Mouse (Mus musculus) heart, embryonic 16.5 days (tissue): ENCODE data around the gene Pitpnb. TPM values are rescaled to one million over a fixed set of nuclear protein-coding genes. Genes with fewer than 3 reads are reported as not detected.
A peak's percentile ranks its signal among the peaks of the same experiment; 100 is the strongest.

Experiments
- ATAC-seq: fragments of 200-750 bp; cut with Nextera tagmentation; replicated peaks from 2 replicates; pipeline ENCODE4 v1.8.0; 2017; ENCODE audit warnings: moderate number of reproducible peaks; ENCODE audit not compliant: insufficient read depth, low FRiP score; ENCODE audit errors: extremely low read depth
- H3K27ac ChIP-seq: fragments of 300-500 bp; sonication (generic); 2 replicates; pipeline ENCODE4 v1.5.1; 2014; ENCODE audit warnings: mild to moderate bottlenecking, low read length, control low read depth, moderate library complexity
- H3K27me3 ChIP-seq: fragments of 300-500 bp; sonication (generic); 2 replicates; pipeline ENCODE4 v1.6.1; 2014; ENCODE audit warnings: low read length, mixed read lengths; ENCODE audit not compliant: control insufficient read depth, insufficient read depth
- H3K36me3 ChIP-seq: fragments of 300-500 bp; sonication (generic); 2 replicates; pipeline ENCODE4 v1.6.1; 2014; ENCODE audit not compliant: control insufficient read depth, insufficient read depth
- H3K4me1 ChIP-seq: fragments of 300-500 bp; sonication (generic); 2 replicates; pipeline ENCODE4 v1.6.1; 2014; ENCODE audit warnings: low read length, mixed read lengths; ENCODE audit not compliant: control insufficient read depth, insufficient read depth
- H3K4me2 ChIP-seq: fragments of 300-500 bp; sonication (generic); 2 replicates; pipeline ENCODE4 v1.6.1; 2014; ENCODE audit warnings: low read depth, mild to moderate bottlenecking, control low read depth, low read length
- H3K4me3 ChIP-seq: fragments of 300-500 bp; sonication (generic); 2 replicates; pipeline ENCODE4 v1.5.1; 2014; ENCODE audit warnings: mild to moderate bottlenecking, control low read depth, low read length
- H3K9ac ChIP-seq: fragments of 300-500 bp; sonication (generic); 2 replicates; pipeline ENCODE4 v1.6.1; 2014; ENCODE audit warnings: low read length, control low read depth
- H3K9me3 ChIP-seq: fragments of 300-500 bp; sonication (generic); replicated peaks from 2 replicates; pipeline ENCODE4 v1.6.1; 2016; ENCODE audit warnings: low read length; ENCODE audit not compliant: control insufficient read depth
- WGBS: fragments of 180-500 bp; shearing (Covaris S2); extraction: QIAGEN DNeasy Blood & Tissue Kit; methylation state at CpG from one replicate; pipeline ENCODE4 v1.1.7; 2014; 5-methylcytosine and 5-hydroxymethylcytosine counted together
- polyA plus RNA-seq: library from polyadenylated mRNA; unstranded; fragments of >200 nt; fragmentation: Nextera tagmentation; extraction: Ambion mirVana; gene quantifications from 2 replicates; pipeline ENCODE4 v1.2.1, GENCODE M21; 2015

Pitpnb gene
- polyA plus RNA-seq, 1 experiment from 2014 or later = 84.5 TPM

DNA sequence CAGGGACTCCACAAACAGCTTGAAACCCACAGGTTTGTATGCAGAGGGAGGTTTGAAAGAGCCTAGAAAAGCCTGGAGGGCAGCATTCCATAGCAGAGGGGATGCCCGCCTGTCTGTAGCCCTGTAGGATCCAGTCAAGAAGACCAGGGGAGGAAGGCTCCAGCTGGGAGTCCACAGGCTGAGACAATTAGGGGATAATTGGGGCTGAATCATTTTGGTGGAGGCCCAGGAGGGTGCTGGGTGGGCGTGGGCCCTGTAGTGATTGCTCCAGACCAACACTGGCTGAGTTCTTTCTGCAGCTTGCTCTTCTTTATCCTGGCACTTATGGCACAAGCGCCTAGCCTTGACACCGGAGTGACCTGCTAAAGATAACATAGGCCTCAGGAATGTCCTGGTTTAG lies 67.9 kb downstream of the Pitpnb start:
- peaks cover 21% of the 10 kb centered on the region for H3K4me1 ChIP-seq
- 52% methylated on average over 4 of the region's 4 CpGs for WGBS
- peaks cover 5% of the 10 kb centered on the region; the same call in 1 of the 2 replicates for H3K27me3 ChIP-seq
- no peaks in the 10 kb centered on the region for H3K9me3 ChIP-seq
- no peaks in the 10 kb centered on the region for H3K36me3 ChIP-seq
- H3K4me3 ChIP-seq = no peak overlapping the region
- no peak overlapping the region for H3K9ac ChIP-seq
- H3K27ac ChIP-seq = no peak overlapping the region
- ATAC-seq = no peak
- H3K4me2 ChIP-seq = no peak overlapping the region

DNA sequence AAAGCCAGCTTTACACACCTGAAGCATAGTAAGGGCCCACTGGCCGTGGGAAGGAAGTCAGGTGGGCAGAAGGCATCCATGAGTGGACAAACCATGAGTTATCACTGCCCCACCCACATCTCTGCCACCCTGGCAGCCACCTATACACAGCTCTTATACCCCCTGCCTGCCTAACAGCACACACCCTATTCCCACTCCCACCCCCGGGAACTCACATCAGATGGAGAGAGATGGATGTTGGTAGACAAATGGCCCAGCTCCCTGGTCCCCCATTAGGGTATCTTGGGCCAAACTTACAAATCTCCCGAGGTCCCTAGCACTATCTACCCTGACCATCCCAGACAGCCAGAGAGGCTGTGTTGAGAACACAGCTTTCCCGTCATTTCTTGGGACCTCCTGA lies 68.7 kb downstream of the Pitpnb start:
- Histone ChIP-seq H3K4me2 (no peak overlapping the region), H3K9ac (no peak overlapping the region), H3K9me3 (no peaks in the 10 kb centered on the region), H3K36me3 (no peaks in the 10 kb centered on the region), H3K27me3 (peaks cover 5% of the 10 kb centered on the region; the same call in 1 of the 2 replicates), H3K27ac (no peak overlapping the region), H3K4me3 (no peak overlapping the region), H3K4me1 (peaks cover 13% of the 10 kb centered on the region)
- ATAC-seq = no peak
- WGBS = 65% methylated on average over 4 of the region's 4 CpGs

DNA sequence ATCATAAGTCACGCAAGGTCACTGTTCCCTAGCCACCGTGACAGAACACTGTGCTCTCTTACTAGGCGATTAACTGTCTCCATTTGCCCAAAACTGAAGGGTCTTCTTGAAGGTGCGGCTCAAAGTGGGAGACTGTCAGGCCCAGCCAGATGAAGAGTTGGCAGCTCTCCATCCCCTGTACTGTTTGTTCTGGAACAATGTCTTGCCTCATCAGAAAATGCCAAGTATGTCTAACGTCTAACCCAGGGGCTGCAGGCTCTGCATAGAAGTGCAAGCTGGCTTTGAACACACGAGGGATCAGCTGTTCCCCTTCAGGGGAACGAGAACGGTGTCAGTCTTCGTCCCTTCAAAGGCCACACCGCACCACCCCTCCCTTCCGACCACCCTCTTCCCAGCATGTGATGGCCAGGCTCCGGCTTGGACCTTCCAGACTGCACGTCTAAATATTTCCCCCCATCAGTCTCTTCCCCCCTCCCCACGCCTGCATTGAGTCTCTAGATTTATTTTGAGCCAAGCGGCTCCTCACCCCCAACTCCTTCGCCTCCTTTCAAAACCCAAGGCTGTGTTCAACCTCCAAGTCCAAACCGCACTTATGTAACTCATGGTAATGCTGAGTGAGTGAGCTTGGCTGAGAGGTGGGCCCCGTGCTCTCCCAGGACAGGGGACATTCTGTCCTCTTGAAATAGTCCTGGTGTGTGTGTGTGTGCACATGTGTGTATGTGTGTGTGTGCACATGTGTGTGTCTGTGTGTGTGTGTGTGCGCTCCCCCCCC lies 71.5 kb downstream of the Pitpnb start:
- Histone ChIP-seq H3K9ac (no peak overlapping the region), H3K27me3 (peaks cover 5% of the 10 kb centered on the region; the same call in 1 of the 2 replicates), H3K4me2 (no peak overlapping the region), H3K4me3 (no peak overlapping the region), H3K9me3 (no peaks in the 10 kb centered on the region), H3K36me3 (no peaks in the 10 kb centered on the region), H3K4me1 (peaks cover 3% of the 10 kb centered on the region; the same call in 1 of the 2 replicates), H3K27ac (no peak overlapping the region)
- WGBS = 64% methylated on average over 19 of the region's 19 CpGs
- no peak; the same call in 1 of the 2 replicates for ATAC-seq

DNA sequence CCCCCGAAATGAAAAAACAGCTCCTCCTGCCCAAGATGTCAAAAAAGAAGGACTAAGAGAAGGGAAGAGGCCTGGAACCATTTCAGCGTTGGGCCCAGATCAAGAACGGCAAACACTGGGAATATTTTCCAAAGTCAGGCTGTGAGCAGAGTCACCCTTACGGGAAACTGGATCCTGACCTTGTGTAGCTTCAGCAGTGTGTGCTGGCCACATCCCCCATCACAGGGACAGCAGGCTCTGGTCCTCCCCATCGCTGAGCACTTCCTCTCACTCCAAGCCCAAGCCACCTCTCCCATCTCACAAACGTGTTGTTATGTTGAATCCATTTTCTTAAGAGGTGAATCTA lies 72.1 kb downstream of the Pitpnb start:
- no peak overlapping the region for H3K4me3 ChIP-seq
- no peak overlapping the region for H3K9ac ChIP-seq
- ATAC-seq = no peak
- H3K27me3 ChIP-seq = no peaks in the 10 kb centered on the region
- no peaks in the 10 kb centered on the region for H3K9me3 ChIP-seq
- no peak overlapping the region for H3K4me2 ChIP-seq
- peaks cover 3% of the 10 kb centered on the region; the same call in 1 of the 2 replicates for H3K4me1 ChIP-seq
- no peak overlapping the region for H3K27ac ChIP-seq
- 81% methylated on average over 6 of the region's 6 CpGs for WGBS
- H3K36me3 ChIP-seq = no peaks in the 10 kb centered on the region

DNA sequence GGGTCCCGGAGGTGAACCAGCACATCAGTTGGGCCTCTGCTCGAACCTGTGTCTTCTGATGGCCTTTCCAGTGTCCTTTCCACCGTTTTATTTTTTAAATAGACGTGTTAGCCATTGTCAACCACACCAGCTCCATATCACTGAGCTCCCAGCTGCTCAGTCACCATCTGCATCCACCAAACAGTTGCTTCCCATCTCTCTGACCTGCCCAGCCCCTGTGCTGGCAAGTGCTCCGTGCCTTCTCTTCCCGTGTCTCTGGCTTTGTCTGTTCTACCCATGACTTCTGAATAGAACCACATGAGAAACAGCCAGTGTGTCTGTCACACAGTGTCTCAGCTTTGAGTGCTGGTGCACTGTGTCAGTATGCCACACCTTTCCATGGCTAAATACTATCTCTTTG lies 74.2 kb downstream of the Pitpnb start:
- Histone ChIP-seq H3K4me1 (peaks cover 10% of the 10 kb centered on the region), H3K27ac (no peak overlapping the region), H3K4me3 (no peak overlapping the region), H3K36me3 (no peaks in the 10 kb centered on the region), H3K9ac (no peak overlapping the region), H3K9me3 (no peaks in the 10 kb centered on the region), H3K27me3 (no peaks in the 10 kb centered on the region), H3K4me2 (no peak overlapping the region)
- 72% methylated on average over 6 of the region's 6 CpGs for WGBS
- ATAC-seq = no peak

DNA sequence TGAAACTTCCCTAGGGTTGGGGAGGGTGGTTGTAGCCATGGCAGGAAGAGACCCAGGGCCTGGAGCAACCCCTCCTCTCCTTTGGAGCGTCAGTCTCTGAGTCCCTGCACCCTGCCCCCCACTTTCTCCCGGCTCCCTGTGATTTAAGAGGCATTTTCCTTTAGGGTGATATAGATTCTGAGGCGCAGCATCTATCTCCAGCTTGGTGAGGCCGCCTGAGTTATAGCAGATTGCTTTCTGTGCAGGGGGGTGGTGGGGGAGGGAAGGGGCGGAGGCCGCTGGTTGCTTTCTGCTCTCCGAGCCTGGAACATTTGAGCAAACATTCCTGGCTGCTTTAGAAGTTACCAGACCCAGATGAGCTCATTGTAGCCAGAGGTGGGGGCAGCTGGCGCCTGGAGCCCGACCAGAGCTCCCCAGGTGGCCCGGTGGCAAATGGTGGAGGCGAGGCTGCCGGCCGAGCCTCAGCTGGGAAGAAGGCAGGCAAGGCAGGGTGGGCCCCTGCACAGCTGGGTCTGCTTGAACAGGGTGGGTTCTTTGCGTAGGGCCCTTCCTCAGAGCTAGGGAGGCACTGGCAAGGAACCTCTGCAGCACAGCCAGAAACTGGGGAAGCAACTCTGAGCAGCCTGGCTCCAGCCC lies 78.0 kb downstream of the Pitpnb start:
- Histone ChIP-seq H3K4me2 (peak overlapping the region; percentile 19; the same call in 1 of the 2 replicates), H3K4me1 (peaks cover 17% of the 10 kb centered on the region), H3K4me3 (no peak overlapping the region), H3K9me3 (no peaks in the 10 kb centered on the region), H3K27ac (peak overlapping the region; percentile 46; the same call in 1 of the 2 replicates), H3K36me3 (no peaks in the 10 kb centered on the region), H3K27me3 (peaks cover 11% of the 10 kb centered on the region), H3K9ac (peak overlapping the region; percentile 52)
- 13% methylated on average over 14 of the region's 14 CpGs for WGBS
- peak; percentile 67 for ATAC-seq

DNA sequence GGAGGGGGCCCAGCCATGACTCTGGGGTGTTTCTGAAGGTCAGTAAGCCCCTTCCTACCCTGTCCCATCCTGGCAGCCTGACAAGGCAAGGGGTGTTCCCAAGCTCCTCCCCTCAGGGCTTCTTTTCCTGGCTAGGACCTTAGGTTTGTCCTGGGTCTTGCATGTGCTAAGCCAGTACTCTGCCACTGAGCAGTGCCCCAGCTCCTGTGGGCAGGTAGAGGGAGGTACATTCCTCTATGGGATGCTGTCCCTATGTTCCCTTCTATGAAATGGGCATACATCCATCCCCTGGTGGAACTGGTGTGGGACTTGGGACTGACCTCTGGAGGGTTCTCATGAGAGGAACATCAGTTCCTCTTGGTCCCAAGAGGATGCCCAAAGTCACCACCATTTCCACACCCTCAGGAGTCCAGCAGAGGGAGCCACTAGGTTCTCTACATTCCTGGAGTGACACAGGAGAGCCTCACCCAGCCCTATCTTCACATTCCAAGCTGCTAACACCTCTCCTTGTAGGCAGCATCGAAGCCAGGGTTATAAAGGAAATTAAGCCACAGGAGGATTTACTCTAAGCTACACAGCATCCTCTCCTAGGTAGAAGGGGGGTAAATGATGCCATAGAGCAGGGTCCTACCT lies 79.0 kb downstream of the Pitpnb start:
- H3K4me1 ChIP-seq = peaks cover 19% of the 10 kb centered on the region
- 4% methylated on average over 1 of the region's 1 CpGs for WGBS
- H3K4me2 ChIP-seq = no peak overlapping the region
- H3K9me3 ChIP-seq = no peaks in the 10 kb centered on the region
- no peak overlapping the region for H3K4me3 ChIP-seq
- no peak overlapping the region for H3K9ac ChIP-seq
- no peak for ATAC-seq
- H3K27ac ChIP-seq = no peak overlapping the region
- H3K27me3 ChIP-seq = peaks cover 12% of the 10 kb centered on the region
- no peaks in the 10 kb centered on the region for H3K36me3 ChIP-seq

DNA sequence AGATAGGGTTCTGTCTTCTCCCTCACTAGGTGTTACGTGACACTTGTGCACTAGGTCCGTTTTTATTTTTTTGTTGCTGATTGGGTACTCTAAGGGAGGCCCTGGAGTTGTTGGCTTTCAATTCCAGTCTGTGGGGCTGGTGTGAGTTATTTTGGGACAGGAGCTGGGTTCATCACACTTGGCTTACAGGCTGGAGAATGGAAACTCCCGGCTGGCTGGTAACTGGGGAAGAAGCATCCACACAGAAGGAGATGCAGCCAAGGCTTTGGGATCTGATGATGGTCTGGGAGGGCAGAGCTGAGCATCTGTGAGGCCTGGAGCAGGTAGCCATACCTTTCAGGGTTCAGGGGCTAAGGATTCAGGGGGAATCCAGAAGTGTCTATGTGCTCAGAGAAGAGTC lies 80.1 kb downstream of the Pitpnb start:
- Histone ChIP-seq H3K4me1 (peaks cover 22% of the 10 kb centered on the region), H3K27me3 (peaks cover 22% of the 10 kb centered on the region), H3K4me2 (no peak overlapping the region), H3K27ac (no peak overlapping the region), H3K9ac (no peak overlapping the region), H3K9me3 (no peaks in the 10 kb centered on the region), H3K4me3 (no peak overlapping the region), H3K36me3 (no peaks in the 10 kb centered on the region)
- 57% methylated on average over 3 of the region's 3 CpGs for WGBS
- no peak for ATAC-seq

DNA sequence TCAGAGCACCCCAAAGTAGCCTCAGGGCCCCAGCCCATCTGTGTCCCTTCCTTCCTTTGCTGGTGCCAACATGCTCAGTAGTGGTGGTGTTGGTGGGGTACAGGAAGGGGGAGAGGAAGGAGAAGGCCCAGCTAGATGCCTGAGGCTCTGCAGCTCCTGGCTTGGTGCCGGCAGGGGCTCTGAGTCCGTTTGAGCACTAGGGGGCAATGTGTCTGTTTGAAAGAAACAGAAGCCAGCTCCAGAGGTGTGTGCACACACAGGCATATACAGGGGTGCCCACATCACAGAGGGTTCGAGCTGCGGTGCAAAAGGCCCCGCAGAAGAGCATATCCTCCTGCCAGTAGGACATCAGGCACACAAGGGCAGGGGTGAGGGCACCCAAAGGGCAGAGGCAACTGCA lies 83.6 kb downstream of the Pitpnb start:
- Histone ChIP-seq H3K36me3 (no peaks in the 10 kb centered on the region), H3K4me3 (no peak overlapping the region), H3K4me2 (no peak overlapping the region), H3K27me3 (peaks cover 23% of the 10 kb centered on the region), H3K9me3 (no peaks in the 10 kb centered on the region), H3K9ac (no peak overlapping the region), H3K27ac (no peak overlapping the region), H3K4me1 (peaks cover 25% of the 10 kb centered on the region)
- ATAC-seq = no peak
- WGBS = 0% methylated on average over 5 of the region's 5 CpGs
